Mouse (Mus musculus) olfactory bulb, adult 2 months (tissue): ENCODE data around the gene Trappc12.

Experiments
- CTCF ChIP-seq: fragments of 200-500 bp; IDR thresholded peaks from 2 replicates; pipeline ENCODE4 v1.5.1; 2012; ENCODE audit warnings: low read depth, mild to moderate bottlenecking, low read length, moderate library complexity; ENCODE audit not compliant: insufficient read depth
- POLR2A ChIP-seq: fragments of 200-500 bp; IDR thresholded peaks from 2 replicates; pipeline ENCODE4 v1.6.1; 2012; ENCODE audit warnings: mild to moderate bottlenecking, low read depth, low read length, moderate library complexity; ENCODE audit not compliant: insufficient read depth

DNA sequence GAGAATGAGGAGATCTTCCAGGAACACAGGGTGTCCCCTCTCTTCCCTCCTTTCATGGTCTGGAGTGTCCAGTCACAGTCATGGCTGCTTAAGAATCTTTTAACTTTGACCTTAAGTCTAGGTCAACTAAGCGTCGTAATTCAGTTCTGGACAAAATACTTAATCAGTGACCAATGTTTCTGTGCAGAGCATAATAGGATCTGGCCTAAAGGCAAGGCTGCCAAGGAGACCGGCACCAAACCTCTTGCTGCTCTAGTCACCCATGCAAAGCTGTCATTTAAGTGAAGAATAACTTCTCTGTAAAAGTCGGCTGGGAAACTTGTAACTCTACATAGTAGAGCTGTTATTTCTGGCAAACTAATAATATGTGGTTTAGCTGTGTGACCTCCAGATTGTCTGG lies 5.7 kb upstream of the Trappc12 start:
- TF ChIP-seq POLR2A (no peak), CTCF (no peak)
